Mouse (Mus musculus): ENCODE results near the gene Gdf11. TPM values are rescaled to one million over a fixed set of nuclear protein-coding genes. Genes with fewer than 3 reads are reported as not detected.
A peak's percentile ranks its signal among the peaks of the same experiment; 100 is the strongest.

The Gdf11 gene
- polyA plus RNA-seq, 1 experiment from 2014 or later = 4.5 TPM

- no peaks in the 10 kb centered on the region for H3K4me1 ChIP-seq (ENCODE audit: insufficient read depth)
- no peak overlapping the region for H3K4me3 ChIP-seq (ENCODE audit: low read depth, low read length)
- ATAC-seq (ENCODE audit: insufficient read depth) (no peak), DNase-seq (no peak)
- no peak overlapping the region for H3K27ac ChIP-seq (ENCODE audit: low read depth)
- no peak overlapping the region for H3K4me2 ChIP-seq
- H3K9me3 ChIP-seq (ENCODE audit: low read depth, low read length) = no peaks in the 10 kb centered on the region
- no peaks in the 10 kb centered on the region for H3K27me3 ChIP-seq (ENCODE audit: insufficient read depth, low read length)
- H3K36me3 ChIP-seq (ENCODE audit: insufficient read depth) = no peaks in the 10 kb centered on the region
- H3K9ac ChIP-seq = no peak overlapping the region
- WGBS = 80% methylated on average over 3 of the region's 3 CpGs
- TF ChIP-seq CTCF (IDR thresholded peaks at IDR 0.05; ENCODE audit: low read depth) = no peak
These were observed 11.0 kb upstream of the Gdf11 start for GRCm38 (mm10) chr10:128902409-128902988.

GRCm38 (mm10) chr10:128901409-128901808 lies 9.9 kb upstream of the Gdf11 start:
- no peak for ATAC-seq (ENCODE audit: insufficient read depth)
- no peak overlapping the region for H3K27ac ChIP-seq (ENCODE audit: low read depth)
- no peak overlapping the region for H3K9ac ChIP-seq
- no peak for TF ChIP-seq CTCF (IDR thresholded peaks at IDR 0.05; ENCODE audit: low read depth)
- H3K4me3 ChIP-seq (ENCODE audit: low read depth, low read length) = no peak overlapping the region
- WGBS = 47% methylated on average over 1 of the region's 1 CpGs
- H3K4me2 ChIP-seq = no peak overlapping the region
- DNase-seq = no peak
- 0 out of 2 replicates have a peak, but pooled peaks cover 2% of the 10 kb centered on the region for H3K4me1 ChIP-seq (ENCODE audit: insufficient read depth)
- H3K36me3 ChIP-seq (ENCODE audit: insufficient read depth) = no peaks in the 10 kb centered on the region
- H3K27me3 ChIP-seq (ENCODE audit: insufficient read depth, low read length) = no peaks in the 10 kb centered on the region
- H3K9me3 ChIP-seq (ENCODE audit: low read depth, low read length) = no peaks in the 10 kb centered on the region

GRCm38 (mm10) chr10:128900698-128901097 lies 9.2 kb upstream of the Gdf11 start, which contains the start of gene Cd63:
Gene Cd63 (plus strand): TSS chr10:128900989.
- no peaks in the 10 kb centered on the region for H3K9me3 ChIP-seq (ENCODE audit: low read depth, low read length)
- H3K27me3 ChIP-seq (ENCODE audit: insufficient read depth, low read length) = 0 out of 2 replicates have a peak, but pooled peaks cover 5% of the 10 kb centered on the region
- 68% methylated on average over 3 of the region's 3 CpGs for WGBS
- H3K4me3 ChIP-seq (ENCODE audit: low read depth, low read length) = no peak within 1 kb of the TSS
- no peaks in the 10 kb centered on the region for H3K36me3 ChIP-seq (ENCODE audit: insufficient read depth)
- no peak for ATAC-seq (ENCODE audit: insufficient read depth)
- H3K9ac ChIP-seq = no peak within 1 kb of the TSS
- H3K27ac ChIP-seq (ENCODE audit: low read depth) = no peak within 1 kb of the TSS
- DNase-seq = no peak
- 0 out of 2 replicates have a peak, but pooled peaks cover 5% of the 10 kb centered on the region for H3K4me1 ChIP-seq (ENCODE audit: insufficient read depth)
- no peak within 1 kb of the TSS for H3K4me2 ChIP-seq
- no peak for TF ChIP-seq CTCF (IDR thresholded peaks at IDR 0.05; ENCODE audit: low read depth)

- H3K27ac ChIP-seq (ENCODE audit: low read depth) = no peak overlapping the region
- no peak overlapping the region for H3K4me2 ChIP-seq
- H3K27me3 ChIP-seq (ENCODE audit: insufficient read depth, low read length) = 0 out of 2 replicates have a peak, but pooled peaks cover 5% of the 10 kb centered on the region
- no peaks in the 10 kb centered on the region for H3K36me3 ChIP-seq (ENCODE audit: insufficient read depth)
- no peak for DNase-seq
- no peak overlapping the region for H3K4me3 ChIP-seq (ENCODE audit: low read depth, low read length)
- H3K9me3 ChIP-seq (ENCODE audit: low read depth, low read length) = no peaks in the 10 kb centered on the region
- H3K9ac ChIP-seq = no peak overlapping the region
- WGBS = 75% methylated on average over 6 of the region's 6 CpGs
- 0 out of 2 replicates have a peak, but pooled peaks cover 5% of the 10 kb centered on the region for H3K4me1 ChIP-seq (ENCODE audit: insufficient read depth)
- no peak for TF ChIP-seq CTCF (IDR thresholded peaks at IDR 0.05; ENCODE audit: low read depth)
- ATAC-seq (ENCODE audit: insufficient read depth) = no peak
These were observed 8.4 kb upstream of the Gdf11 start for GRCm38 (mm10) chr10:128899759-128900490.

- Histone ChIP-seq H3K4me3 (ENCODE audit: low read depth, low read length) (no peak overlapping the region), H3K4me1 (ENCODE audit: insufficient read depth) (0 out of 2 replicates have a peak, but pooled peaks cover 5% of the 10 kb centered on the region), H3K9me3 (ENCODE audit: low read depth, low read length) (no peaks in the 10 kb centered on the region), H3K9ac (no peak overlapping the region), H3K27me3 (ENCODE audit: insufficient read depth, low read length) (0 out of 2 replicates have a peak, but pooled peaks cover 11% of the 10 kb centered on the region), H3K4me2 (no peak overlapping the region), H3K36me3 (ENCODE audit: insufficient read depth) (no peaks in the 10 kb centered on the region), H3K27ac (ENCODE audit: low read depth) (peak overlapping the region; percentile 25; the same call in 1 of the 2 replicates)
- 6% methylated on average over 1 of the region's 1 CpGs for WGBS
- ATAC-seq (ENCODE audit: insufficient read depth) = no peak
- no peak for TF ChIP-seq CTCF (IDR thresholded peaks at IDR 0.05; ENCODE audit: low read depth)
- DNase-seq = peak; percentile 39
These were observed 6.0 kb upstream of the Gdf11 start for GRCm38 (mm10) chr10:128897501-128897900.

- no peak overlapping the region for H3K4me2 ChIP-seq
- no peak for DNase-seq
These were observed 5.3 kb upstream of the Gdf11 start for GRCm38 (mm10) chr10:128896807-128897206.

More at GRCm38 (mm10) chr10:128896807-128897206, 5.3 kb upstream of the Gdf11 start:
- Histone ChIP-seq H3K4me1 (ENCODE audit: insufficient read depth) (peaks cover 5% of the 10 kb centered on the region; the same call in 1 of the 2 replicates), H3K36me3 (ENCODE audit: insufficient read depth) (no peaks in the 10 kb centered on the region), H3K9ac (no peak overlapping the region), H3K27ac (ENCODE audit: low read depth) (no peak overlapping the region), H3K4me3 (ENCODE audit: low read depth, low read length) (no peak overlapping the region), H3K9me3 (ENCODE audit: low read depth, low read length) (no peaks in the 10 kb centered on the region), H3K27me3 (ENCODE audit: insufficient read depth, low read length) (0 out of 2 replicates have a peak, but pooled peaks cover 11% of the 10 kb centered on the region)
- no peak for ATAC-seq (ENCODE audit: insufficient read depth)
- 32% methylated on average over 1 of the region's 1 CpGs for whole genome bisulfite sequencing
- TF ChIP-seq CTCF (IDR thresholded peaks at IDR 0.05; ENCODE audit: low read depth) = no peak
